Mouse (Mus musculus): ENCODE measurements at regions not wholly inside any gene's neighbourhood (a gene's known extent, or its start where the extent isn't known, plus 50 kb on each side); places are given as distances from the start of the nearest gene placed in this dataset.

- TF ChIP-seq CTCF (IDR thresholded peaks at IDR 0.05; ENCODE audit: borderline replicate concordance, extremely low read depth, insufficient read depth, insufficient read length) = no peak
- no peak for TF ChIP-seq POLR2A (IDR thresholded peaks at IDR 0.05; ENCODE audit: borderline replicate concordance, extremely low read depth, insufficient read depth, insufficient read length, poor library complexity, severe bottlenecking)
Observed at GRCm38 (mm10) chr2:106083001-106083400, 79.7 kb upstream of the Dnajc24 start.
